8 mouse cellular contexts compared by ENCODE assay signal in genomic region chr4:134343071-134344031, GRCm38 (mm10). TPM values are rescaled to one million over a fixed set of nuclear protein-coding genes. Genes with fewer than 3 reads are reported as not detected.
DNase-seq lines count a peak whose midpoint lies in the region; ATAC-seq lines count a peak whose summit lies in the region.

TSS of gene Slc30a2 (plus strand) at chr4:134343181.

- H3K36me3 ChIP-seq in heart, embryonic 13.5 days, result no peaks in the 10 kb centered on the region
- H3K36me3 ChIP-seq in liver, embryonic 16.5 days (ENCODE audit: control insufficient read depth, insufficient read depth), result no peaks in the 10 kb centered on the region

- 3% methylated on average over 61 of the region's 61 CpGs for whole genome bisulfite sequencing in heart, embryonic 13.5 days
- WGBS in liver, embryonic 16.5 days (ENCODE audit: insufficient replicate concordance), result 4% methylated on average over 61 of the region's 61 CpGs

- peaks cover 68% of the 10 kb centered on the region for H3K27me3 ChIP-seq in heart, embryonic 13.5 days (replicated peaks)
- peaks cover 45% of the 10 kb centered on the region for H3K27me3 ChIP-seq in liver, embryonic 16.5 days (ENCODE audit: control insufficient read depth, insufficient read depth, low read depth, low read length)

- H3K9me3 ChIP-seq in heart, embryonic 13.5 days, result no peaks in the 10 kb centered on the region
- no peaks in the 10 kb centered on the region; the same call in 1 of the 2 replicates for H3K9me3 ChIP-seq in liver, embryonic 16.5 days (replicated peaks; ENCODE audit: control insufficient read depth, low read length)

- intact Hi-C loops in heart, postnatal 14 days (cut with DNase I), result no loop called here

- peak within 1 kb of the TSS; percentile 69 for H3K4me2 ChIP-seq in heart, embryonic 13.5 days
- H3K4me2 ChIP-seq in liver, embryonic 16.5 days (ENCODE audit: low read depth, low read length), result peak within 1 kb of the TSS; percentile 43; the same call in 1 of the 2 replicates

- no peak for DNase-seq in heart, postnatal 14 days
- peak; percentile 39 for DNase-seq in embryo, embryonic 10.5 days (ENCODE audit: low spot score)
- DNase-seq in induced T-regulatory cell, adult 2 months (ENCODE audit: low read depth), result peak; percentile 45
- DNase-seq in testis, postnatal 10 days (ENCODE audit: low spot score), result peak; percentile 80
- DNase-seq in urinary bladder, adult 2 months (ENCODE audit: low spot score), result no peak
- no peak for DNase-seq in cerebellum, postnatal 36 days

- H3K4me3 ChIP-seq in heart, embryonic 13.5 days, result peak within 1 kb of the TSS; percentile 49
- H3K4me3 ChIP-seq in liver, embryonic 16.5 days (ENCODE audit: low read depth, low read length), result peak within 1 kb of the TSS; percentile 22

- ATAC-seq in heart, embryonic 13.5 days (ENCODE audit: extremely low read depth, insufficient number of reproducible peaks, low FRiP score, low TSS enrichment), result no peak
- no peak for ATAC-seq in liver, embryonic 16.5 days (ENCODE audit: low read depth)

- H3K27ac ChIP-seq in heart, embryonic 13.5 days (replicated peaks), result no peak within 1 kb of the TSS
- H3K27ac ChIP-seq in liver, embryonic 16.5 days (ENCODE audit: low read length), result no peak within 1 kb of the TSS

- H3K4me1 ChIP-seq in heart, embryonic 13.5 days, result peaks cover 18% of the 10 kb centered on the region
- no peaks in the 10 kb centered on the region; the same call in 1 of the 2 replicates for H3K4me1 ChIP-seq in liver, embryonic 16.5 days (ENCODE audit: control insufficient read depth, low read depth, low read length)

- peak within 1 kb of the TSS; percentile 66 for H3K9ac ChIP-seq in heart, embryonic 13.5 days
- H3K9ac ChIP-seq in liver, embryonic 16.5 days (ENCODE audit: low read depth, low read length), result no peak within 1 kb of the TSS

RNA-seq across cellular contexts. Expression of gene Slc30a2, which starts in this region (rescaled TPM):
- polyA plus RNA-seq in heart, embryonic 13.5 days (2015; fragmentation: Nextera tagmentation; extraction: Ambion mirVana), result 0.11 and 0.19 TPM in 2 replicates
- total RNA-seq in heart, postnatal 14 days (2021), result under 1 TPM; 0.68 to 0.96 TPM
- polyA plus RNA-seq in liver, embryonic 16.5 days (2015; fragmentation: Nextera tagmentation; extraction: Ambion mirVana), result 0.02 and 0.12 TPM in 2 replicates
- polyA plus RNA-seq in urinary bladder, adult 2 months (2012; rRNA removed), result 0.06 and 0.08 TPM in 2 replicates

Comparison
In these comparisons a context has a peak if more than half of its experiments do, and no peak if none do; other contexts are left out.
1. DNase-seq: peak in embryo, embryonic 10.5 days (single experiment), induced T-regulatory cell, adult 2 months (single experiment) and testis, postnatal 10 days (single experiment); none in heart, postnatal 14 days (0 of 2), urinary bladder, adult 2 months (single experiment) and cerebellum, postnatal 36 days (0 of 2).